Mouse (Mus musculus): ENCODE measurements around the gene Tmem150c. TPM values are rescaled to one million over a fixed set of nuclear protein-coding genes. Genes with fewer than 3 reads are reported as not detected.

Gene Tmem150c
- total RNA-seq, 4 experiments from 2014 or later = 37.1 to 49.5 (median 40.4) TPM

- DNase-seq (ENCODE audit: low spot score in 2 of 2) = no peak
Measured at GRCm38 (mm10) chr5:100055866-100056369, 103.7 kb downstream of the Tmem150c start.

- no peak for DNase-seq (ENCODE audit: low spot score in 2 of 2)
Measured at GRCm38 (mm10) chr5:100054807-100055547, 104.6 kb downstream of the Tmem150c start.

GRCm38 (mm10) chr5:100052728-100053127, 106.9 kb downstream of the Tmem150c start:
- no peak for DNase-seq (ENCODE audit: low spot score in 2 of 2)

- DNase-seq (ENCODE audit: low spot score in 2 of 2) = no peak
Measured at GRCm38 (mm10) chr5:100049904-100050303, 109.7 kb downstream of the Tmem150c start.

- DNase-seq (ENCODE audit: low spot score in 2 of 2) = no peak
Measured at GRCm38 (mm10) chr5:100047871-100048270, 111.7 kb downstream of the Tmem150c start.

- no peak for DNase-seq (ENCODE audit: low spot score in 2 of 2)
Measured at GRCm38 (mm10) chr5:100047143-100047640, 112.4 kb downstream of the Tmem150c start.

- DNase-seq (ENCODE audit: low spot score in 2 of 2) = no peak
Measured at GRCm38 (mm10) chr5:100046096-100046495, 113.5 kb downstream of the Tmem150c start.

- DNase-seq (ENCODE audit: low spot score in 2 of 2) = no peak
Measured at GRCm38 (mm10) chr5:100044621-100045020, 115.0 kb downstream of the Tmem150c start.

GRCm38 (mm10) chr5:100044030-100044429, 115.6 kb downstream of the Tmem150c start:
- DNase-seq (ENCODE audit: low spot score in 2 of 2) = no peak

GRCm38 (mm10) chr5:100043361-100043760, 116.2 kb downstream of the Tmem150c start:
- no peak for DNase-seq (ENCODE audit: low spot score in 2 of 2)

GRCm38 (mm10) chr5:100042467-100042866, 117.1 kb downstream of the Tmem150c start:
- no peak for DNase-seq (ENCODE audit: low spot score in 2 of 2)

- no peak for DNase-seq (ENCODE audit: low spot score in 2 of 2)
Measured at GRCm38 (mm10) chr5:100041272-100041671, 118.3 kb downstream of the Tmem150c start.

- DNase-seq (ENCODE audit: low spot score in 2 of 2) = peak; percentile 41 to 48
Measured at GRCm38 (mm10) chr5:100040281-100040784, 119.3 kb downstream of the Tmem150c start.

- DNase-seq (ENCODE audit: low spot score in 2 of 2) = peak; percentile 89 to 95
Measured at GRCm38 (mm10) chr5:100039602-100040142, 119.9 kb downstream of the Tmem150c start, which contains the start of the genes Hnrnpdl and Enoph1. Gene Hnrnpdl (minus strand): TSS chr5:100039664. Gene Enoph1 (plus strand): TSS chr5:100039985.

- peak; percentile 93 to 96 for DNase-seq (ENCODE audit: low spot score in 2 of 2)
Measured at GRCm38 (mm10) chr5:100038714-100039601, 120.7 kb downstream of the Tmem150c start.

GRCm38 (mm10) chr5:100037965-100038713, 121.5 kb downstream of the Tmem150c start:
- DNase-seq (ENCODE audit: low spot score in 2 of 2) = peak; percentile 71 to 83

GRCm38 (mm10) chr5:100036681-100037080, 122.9 kb downstream of the Tmem150c start:
- DNase-seq (ENCODE audit: low spot score in 2 of 2) = no peak

- DNase-seq (ENCODE audit: low spot score in 2 of 2) = no peak
Measured at GRCm38 (mm10) chr5:100035950-100036349, 123.7 kb downstream of the Tmem150c start.

GRCm38 (mm10) chr5:100032646-100033045, 127.0 kb downstream of the Tmem150c start:
- DNase-seq (ENCODE audit: low spot score in 2 of 2) = no peak

GRCm38 (mm10) chr5:100032107-100032506, 127.5 kb downstream of the Tmem150c start:
- DNase-seq (ENCODE audit: low spot score in 2 of 2) = no peak

Data from left cerebral cortex, adult 8-10 months (tissue).